Comparison of ENCODE assay signal across 9 mouse cellular contexts in genomic region chr4:134252911-134253721, GRCm38 (mm10). TPM values are rescaled to one million over a fixed set of nuclear protein-coding genes. Genes with fewer than 3 reads are reported as not detected.
DNase-seq lines count a peak whose midpoint lies in the region; ATAC-seq lines count a peak whose summit lies in the region.
"Had no signal": no experiment of that assay in that cellular context is flagged by ENCODE, and none has a peak within 500 bp of the region (broad histone marks: within the 10 kb centered on the region; RNA-seq: fewer than 3 reads in every experiment).

No protein-coding gene starts in this region.

- H3K27ac ChIP-seq in forebrain, embryonic 15.5 days (replicated peaks): no peak overlapping the region
- peak overlapping the region; percentile 24 for H3K27ac ChIP-seq in neural tube, embryonic 11.5 days (ENCODE audit: low read depth, low read length)

- H3K36me3 ChIP-seq in forebrain, embryonic 15.5 days: no peaks in the 10 kb centered on the region
- H3K36me3 ChIP-seq in neural tube, embryonic 11.5 days (ENCODE audit: control insufficient read depth, insufficient read depth, low read length): no peaks in the 10 kb centered on the region

- H3K4me1 ChIP-seq in forebrain, embryonic 15.5 days: peaks cover 34% of the 10 kb centered on the region
- peaks cover 54% of the 10 kb centered on the region for H3K4me1 ChIP-seq in neural tube, embryonic 11.5 days (ENCODE audit: control insufficient read depth, insufficient read depth, low read length)

- H3K9ac ChIP-seq in forebrain, embryonic 15.5 days (replicated peaks): no peak overlapping the region
- H3K9ac ChIP-seq in neural tube, embryonic 11.5 days (ENCODE audit: low read length): peak overlapping the region; percentile 42

- H3K4me3 ChIP-seq in forebrain, embryonic 15.5 days: 0 out of 2 replicates have a peak overlapping the region, but pooled peaks have one; percentile 8
- peak overlapping the region; percentile 47 for H3K4me3 ChIP-seq in neural tube, embryonic 11.5 days (ENCODE audit: low read depth, low read length)

- WGBS in forebrain, embryonic 15.5 days: 12% methylated on average over 15 of the region's 15 CpGs
- under 1% methylated on average over 15 of the region's 15 CpGs for WGBS in neural tube, embryonic 11.5 days

- peak; percentile 31 for DNase-seq in kidney, adult 18-20 months
- no peak for DNase-seq in kidney, adult 11 months
- DNase-seq in kidney, postnatal 14 days: peak; percentile 56
- DNase-seq in neural tube, embryonic 11.5 days (ENCODE audit: low spot score): peak; percentile 52
- DNase-seq in gastrocnemius, postnatal 10 days: no peak
- no peak for DNase-seq in right cerebral cortex, postnatal 10 days (ENCODE audit: low spot score in 2 of 2)
- no peak for DNase-seq in cerebellum, adult 9-10 months

- no peak overlapping the region for H3K4me2 ChIP-seq in forebrain, embryonic 15.5 days (replicated peaks)
- H3K4me2 ChIP-seq in neural tube, embryonic 11.5 days (ENCODE audit: low read depth): peak overlapping the region; percentile 85

- H3K27me3 ChIP-seq in forebrain, embryonic 15.5 days: peaks cover 68% of the 10 kb centered on the region
- H3K27me3 ChIP-seq in neural tube, embryonic 11.5 days (ENCODE audit: control insufficient read depth, insufficient read depth, low read length): peaks cover 30% of the 10 kb centered on the region

- no peaks in the 10 kb centered on the region for H3K9me3 ChIP-seq in forebrain, embryonic 15.5 days
- no peaks in the 10 kb centered on the region for H3K9me3 ChIP-seq in neural tube, embryonic 11.5 days (ENCODE audit: control insufficient read depth, low read length)

- ATAC-seq in forebrain, embryonic 15.5 days (replicated peaks): no peak
- no peak for ATAC-seq in neural tube, embryonic 11.5 days (ENCODE audit: insufficient read depth, low FRiP score, low TSS enrichment)

RNA-seq across cellular contexts. Expression of gene Grrp1, which starts 0.8 kb away (rescaled TPM):
- polyA plus RNA-seq in forebrain, embryonic 15.5 days (2015; fragmentation: Nextera tagmentation; extraction: Ambion mirVana): 9.9 and 12.1 TPM in 2 replicates
- 11.1 and 11.8 TPM in 2 replicates for polyA plus RNA-seq in neural tube, embryonic 11.5 days (2014; fragmentation: Nextera tagmentation; extraction: Ambion mirVana)
- 1 to 10 TPM; 5.1 to 6.0 TPM for total RNA-seq in gastrocnemius, postnatal 10 days (2021)

RNA-seq across cellular contexts. Expression of gene Gm30191, which starts 6.4 kb away (rescaled TPM):
- not detected in 2 replicates for polyA plus RNA-seq in forebrain, embryonic 15.5 days (2015; fragmentation: Nextera tagmentation; extraction: Ambion mirVana)
- polyA plus RNA-seq in neural tube, embryonic 11.5 days (2014; fragmentation: Nextera tagmentation; extraction: Ambion mirVana): not detected in 2 replicates
- not detected for total RNA-seq in gastrocnemius, postnatal 10 days (2021)
- total RNA-seq: ES-E14 had no signal

RNA-seq across cellular contexts. Expression of gene Zfp593, which starts 7.7 kb away (rescaled TPM):
- 17.0 and 17.8 TPM in 2 replicates for polyA plus RNA-seq in forebrain, embryonic 15.5 days (2015; fragmentation: Nextera tagmentation; extraction: Ambion mirVana)
- polyA plus RNA-seq in neural tube, embryonic 11.5 days (2014; fragmentation: Nextera tagmentation; extraction: Ambion mirVana): 18.6 and 19.2 TPM in 2 replicates
- total RNA-seq in gastrocnemius, postnatal 10 days (2021): 1 to 10 TPM; 3.4 to 4.3 TPM

RNA-seq across cellular contexts. Expression of gene E130218I03Rik, which starts 9.7 kb away (rescaled TPM):
- polyA plus RNA-seq in forebrain, embryonic 15.5 days (2015; fragmentation: Nextera tagmentation; extraction: Ambion mirVana): 0.49 TPM in 1 of 2 replicates, not detected in the other
- 0.28 TPM in 1 of 2 replicates, not detected in the other for polyA plus RNA-seq in neural tube, embryonic 11.5 days (2014; fragmentation: Nextera tagmentation; extraction: Ambion mirVana)
- total RNA-seq in gastrocnemius, postnatal 10 days (2021): not detected

RNA-seq across cellular contexts. Expression of gene Cnksr1, which starts 14.9 kb away (rescaled TPM):
- polyA plus RNA-seq in forebrain, embryonic 15.5 days (2015; fragmentation: Nextera tagmentation; extraction: Ambion mirVana): 0.08 and 0.11 TPM in 2 replicates
- polyA plus RNA-seq in neural tube, embryonic 11.5 days (2014; fragmentation: Nextera tagmentation; extraction: Ambion mirVana): 0.36 and 0.50 TPM in 2 replicates
- total RNA-seq in gastrocnemius, postnatal 10 days (2021): 1 to 10 TPM; 3.3 to 5.2 TPM

Comparison
In these comparisons a context has a peak if more than half of its experiments do, and no peak if none do; other contexts are left out.
1. DNase-seq: peak in kidney, adult 18-20 months (single experiment), kidney, postnatal 14 days (single experiment) and neural tube, embryonic 11.5 days (single experiment); none in kidney, adult 11 months (single experiment), gastrocnemius, postnatal 10 days (single experiment), right cerebral cortex, postnatal 10 days (0 of 2) and cerebellum, adult 9-10 months (single experiment).